Mouse (Mus musculus) ovary, adult 18-20 months (tissue): ENCODE data around the gene Mst1r.

Source experiments
- DNase-seq: peaks from one replicate; pipeline ENCODE4 v3.0.0; 2022; ENCODE audit warnings: low spot score, mixed read lengths

Gene Mst1r

GRCm38 (mm10) chr9:107906252-107906966 lies at the start of gene Mst1r:
Gene Mst1r (plus strand): TSS chr9:107906873.
- DNase-seq, result peak; percentile 69

- no peak for DNase-seq
Observed at GRCm38 (mm10) chr9:107858343-107858742, 48.3 kb upstream of the Mst1r start.

DNA sequence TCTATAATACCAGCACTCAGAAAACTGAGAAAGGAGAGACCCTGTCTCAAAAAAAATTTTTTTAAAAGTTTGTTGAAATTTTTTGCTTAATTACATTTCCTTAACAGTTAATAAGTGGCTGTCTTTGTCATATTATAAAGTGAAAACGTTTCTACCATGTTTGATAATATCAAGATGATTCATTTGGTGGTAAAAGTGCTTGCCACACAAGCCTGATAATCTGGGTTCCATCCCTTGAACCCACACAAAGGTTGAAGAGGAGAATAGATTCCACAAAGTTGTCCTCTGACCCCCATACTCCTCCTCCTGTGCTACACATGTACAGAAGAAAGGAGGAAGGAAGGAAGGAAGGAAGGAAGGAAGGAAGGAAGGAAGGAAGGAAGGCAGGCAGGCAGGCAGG lies 42.2 kb upstream of the Mst1r start:
- no peak for DNase-seq

DNA sequence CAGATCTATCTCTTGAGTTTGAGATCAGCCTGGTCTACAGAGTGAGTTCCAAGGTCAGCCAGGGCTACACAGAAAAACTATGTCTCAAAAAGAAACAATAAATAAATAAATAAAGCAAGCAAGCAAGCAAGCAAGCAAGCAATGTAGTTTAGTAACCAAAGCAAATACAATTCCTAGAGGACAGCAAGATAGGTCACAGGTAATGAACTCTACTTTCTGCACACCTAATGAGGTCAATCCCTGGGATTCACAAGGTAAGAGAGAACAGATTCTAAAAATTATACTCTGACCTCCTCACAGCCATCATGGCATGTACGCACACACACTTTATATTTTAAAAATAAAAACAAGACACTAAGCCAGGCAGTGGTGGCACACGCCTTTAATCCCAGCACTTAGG lies 40.6 kb upstream of the Mst1r start:
- DNase-seq, result no peak

GRCm38 (mm10) chr9:107872350-107873098 lies 34.1 kb upstream of the Mst1r start:
- DNase-seq, result peak; percentile 92

GRCm38 (mm10) chr9:107873137-107873536 lies 33.5 kb upstream of the Mst1r start, which contains the start of gene Rbm6:
Gene Rbm6 (minus strand): TSS chr9:107873237.
- no peak for DNase-seq

- no peak for DNase-seq
Observed at GRCm38 (mm10) chr9:107880411-107880810, 26.3 kb upstream of the Mst1r start.

GRCm38 (mm10) chr9:107887804-107888266 lies 18.8 kb upstream of the Mst1r start, which contains the start of gene Mon1a:
Gene Mon1a (plus strand): TSS chr9:107888151.
- peak; percentile 91 for DNase-seq

DNA sequence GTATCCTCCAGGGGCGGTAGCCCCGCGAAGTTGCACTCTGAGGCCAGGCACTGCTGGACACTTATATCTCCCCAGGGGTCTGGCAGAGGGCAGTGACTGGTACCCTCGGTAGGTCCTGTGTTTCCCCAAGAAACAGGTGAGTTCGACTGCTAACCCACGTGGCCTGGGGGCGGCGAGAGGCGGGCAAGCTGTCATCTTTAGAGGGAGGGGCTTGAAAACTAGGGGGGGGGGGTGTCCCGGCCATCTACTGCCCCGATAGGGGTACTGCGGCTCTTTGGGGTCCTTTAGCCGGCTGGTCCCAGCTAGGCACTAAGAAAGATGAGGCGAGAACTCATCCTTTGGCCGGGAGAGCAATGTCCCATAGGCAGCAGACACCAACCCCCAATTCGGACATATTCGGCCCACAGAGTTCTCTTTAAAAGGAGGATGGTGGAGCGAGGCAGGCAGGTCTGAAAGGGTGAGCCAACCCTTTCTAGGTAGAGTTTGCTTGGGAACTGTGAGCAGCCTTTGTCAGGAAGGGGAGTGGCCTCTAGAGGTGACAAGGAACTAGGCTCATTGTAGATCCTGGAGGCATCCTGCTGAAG lies 18.3 kb upstream of the Mst1r start:
- no peak for DNase-seq

- no peak for DNase-seq
Observed at GRCm38 (mm10) chr9:107890260-107890659, 16.4 kb upstream of the Mst1r start.

GRCm38 (mm10) chr9:107891023-107891422 lies 15.7 kb upstream of the Mst1r start:
- no peak for DNase-seq

DNA sequence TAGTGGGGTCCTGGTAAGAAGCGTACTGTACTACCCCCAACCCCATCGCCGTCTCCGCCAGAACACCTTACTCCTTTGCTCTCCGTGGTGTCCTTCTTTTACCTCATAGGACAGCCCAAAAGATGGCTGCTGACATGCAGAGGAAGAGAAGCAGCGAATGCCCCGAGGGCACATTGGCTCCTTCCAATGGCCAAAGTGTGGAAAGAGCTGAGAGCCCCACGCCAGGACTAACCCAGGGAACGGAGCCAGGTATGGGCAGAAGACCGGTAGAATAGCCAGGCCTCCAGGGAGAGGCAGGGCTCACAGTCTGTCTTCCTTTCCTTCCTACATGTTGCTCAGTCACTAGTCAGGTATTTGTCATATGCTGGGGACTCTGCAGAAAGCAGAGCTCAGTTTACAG lies 8.1 kb upstream of the Mst1r start:
- DNase-seq, result no peak

DNA sequence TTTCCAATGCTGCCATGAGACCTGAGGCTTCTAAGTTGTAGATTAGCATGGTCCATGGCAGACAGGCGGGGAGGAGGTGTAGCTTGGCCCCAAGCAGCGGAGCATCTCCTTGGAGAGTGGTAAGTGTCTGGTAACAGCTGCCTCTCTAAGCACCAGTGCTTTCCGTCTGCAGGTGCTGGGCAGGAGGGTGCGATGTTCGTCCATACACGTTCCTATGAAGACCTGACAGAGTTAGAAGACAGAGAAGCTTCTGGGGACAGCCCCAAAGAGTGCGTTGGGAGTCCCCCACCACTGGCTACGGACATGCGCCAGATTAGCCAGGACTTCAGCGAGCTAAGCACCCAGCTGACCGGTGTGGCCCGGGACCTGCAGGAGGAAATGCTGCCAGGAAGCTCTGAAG lies 6.8 kb upstream of the Mst1r start:
- no peak for DNase-seq

DNA sequence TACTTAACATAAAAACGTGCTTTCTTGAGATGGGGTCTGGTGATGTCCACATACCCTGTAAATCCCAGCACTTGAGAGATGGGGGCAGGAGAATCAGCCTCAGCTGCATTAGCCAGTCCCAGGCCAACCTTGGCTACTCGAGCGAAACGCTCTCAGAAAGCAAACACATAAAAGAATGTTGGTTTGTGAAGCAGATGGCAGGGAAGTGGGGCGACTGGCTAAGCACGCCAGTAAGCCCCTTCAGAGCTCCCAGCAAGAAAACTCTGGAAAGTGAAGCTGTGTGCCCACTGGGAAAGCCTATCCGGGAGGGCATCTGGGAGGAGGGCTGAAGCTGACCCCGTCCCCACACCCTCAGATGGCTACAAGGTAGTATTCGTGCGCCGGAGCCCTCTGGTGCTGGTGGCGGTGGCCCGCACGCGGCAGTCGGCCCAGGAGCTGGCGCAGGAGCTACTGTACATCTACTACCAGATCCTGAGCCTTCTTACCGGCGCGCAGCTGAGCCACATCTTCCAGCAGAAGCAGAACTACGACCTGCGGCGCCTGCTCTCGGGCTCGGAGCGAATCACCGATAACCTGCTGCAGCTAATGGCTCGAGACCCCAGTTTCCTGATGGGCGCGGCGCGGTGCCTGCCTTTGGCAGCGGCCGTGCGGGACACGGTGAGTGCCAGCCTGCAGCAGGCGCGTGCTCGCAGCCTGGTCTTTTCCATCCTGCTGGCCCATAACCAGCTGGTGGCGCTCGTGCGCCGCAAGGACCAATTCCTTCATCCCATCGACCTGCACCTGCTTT lies 5.6 kb upstream of the Mst1r start:
- no peak for DNase-seq

- no peak for DNase-seq
Observed at GRCm38 (mm10) chr9:107901627-107901914, 5.1 kb upstream of the Mst1r start.

DNA sequence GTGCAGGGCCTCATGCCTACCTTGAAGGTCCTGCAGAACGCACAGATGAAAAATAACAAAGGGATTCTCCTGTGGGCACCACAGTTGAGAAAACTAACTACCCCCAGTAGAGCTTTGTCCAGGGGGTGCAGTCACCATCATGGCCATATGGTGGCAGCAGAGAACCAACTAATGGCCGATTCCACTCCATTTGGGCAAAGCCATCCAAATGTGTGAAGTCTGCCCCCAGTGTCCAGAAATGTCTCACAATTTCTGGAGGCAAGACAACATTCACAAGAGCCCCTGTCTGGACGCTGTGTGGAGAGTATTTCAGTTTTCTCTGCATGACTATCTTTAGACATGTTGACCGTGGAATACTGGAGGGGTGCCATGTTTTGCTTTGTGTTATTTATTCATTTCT lies 1.9 kb upstream of the Mst1r start:
- peak; percentile 65 for DNase-seq

DNA sequence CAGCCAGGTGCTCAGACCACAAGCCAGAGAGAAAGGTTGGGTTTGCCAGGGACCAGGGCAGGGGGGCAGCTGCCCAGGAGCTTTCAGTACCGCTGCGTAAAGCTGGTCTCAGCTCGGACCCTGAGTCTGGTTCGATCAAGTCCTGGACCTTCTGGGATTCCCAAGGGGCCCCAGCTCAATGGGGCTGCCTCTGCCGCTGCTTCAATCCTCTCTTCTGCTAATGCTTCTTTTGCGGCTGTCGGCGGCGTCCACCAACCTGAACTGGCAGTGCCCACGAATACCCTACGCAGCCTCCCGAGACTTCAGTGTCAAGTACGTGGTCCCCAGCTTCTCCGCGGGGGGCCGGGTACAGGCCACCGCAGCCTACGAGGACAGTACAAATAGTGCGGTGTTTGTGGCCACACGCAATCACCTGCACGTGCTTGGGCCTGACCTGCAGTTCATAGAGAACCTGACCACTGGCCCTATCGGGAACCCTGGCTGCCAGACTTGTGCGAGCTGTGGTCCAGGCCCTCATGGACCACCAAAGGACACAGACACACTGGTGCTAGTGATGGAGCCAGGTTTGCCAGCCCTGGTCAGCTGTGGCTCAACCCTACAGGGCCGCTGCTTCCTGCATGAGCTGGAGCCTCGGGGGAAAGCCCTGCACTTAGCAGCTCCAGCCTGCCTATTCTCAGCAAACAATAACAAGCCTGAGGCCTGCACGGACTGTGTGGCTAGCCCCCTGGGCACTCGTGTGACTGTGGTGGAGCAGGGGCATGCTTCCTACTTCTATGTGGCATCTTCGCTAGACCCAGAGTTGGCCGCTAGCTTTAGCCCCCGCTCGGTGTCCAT lies 511 bp downstream of the Mst1r start:
- no peak for DNase-seq

- DNase-seq, result no peak
Observed at GRCm38 (mm10) chr9:107907801-107908120, 1.1 kb downstream of the Mst1r start.

DNA sequence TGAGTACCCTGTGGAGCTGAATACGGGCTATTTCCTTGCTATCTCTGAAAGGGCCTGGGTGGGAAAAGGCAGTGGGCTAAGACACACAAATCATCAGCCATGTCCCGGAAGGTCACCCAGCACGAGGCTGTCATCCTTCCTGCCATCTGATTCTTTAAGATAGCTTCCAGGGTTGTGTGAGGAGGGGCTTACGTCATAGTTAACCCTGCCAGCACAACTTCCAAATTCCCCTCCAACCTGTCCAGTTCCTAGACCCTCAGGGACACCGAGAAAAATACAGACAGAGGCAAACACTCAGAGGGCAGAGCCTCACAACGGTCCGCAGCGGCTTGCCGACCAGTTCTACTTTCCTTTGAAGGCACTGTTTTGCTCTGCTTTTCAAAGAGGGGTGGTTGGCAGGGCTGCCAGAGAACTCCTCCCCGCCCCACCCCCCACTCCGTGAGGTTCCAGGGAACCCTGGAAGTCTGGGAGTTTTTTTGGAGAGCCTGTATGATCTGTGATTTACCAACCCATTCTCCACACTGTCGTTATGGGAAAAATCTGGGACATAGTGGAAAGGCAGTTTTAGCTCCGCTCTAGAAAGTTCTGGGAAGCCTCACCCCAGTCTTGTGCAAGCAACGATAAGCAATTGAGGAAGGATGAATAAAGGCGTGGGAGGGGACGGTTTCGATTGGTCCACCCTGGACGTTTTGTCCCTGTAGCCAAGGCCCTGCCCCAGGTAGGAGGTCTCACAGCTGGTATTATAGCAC lies 1.9 kb downstream of the Mst1r start:
- no peak for DNase-seq

DNA sequence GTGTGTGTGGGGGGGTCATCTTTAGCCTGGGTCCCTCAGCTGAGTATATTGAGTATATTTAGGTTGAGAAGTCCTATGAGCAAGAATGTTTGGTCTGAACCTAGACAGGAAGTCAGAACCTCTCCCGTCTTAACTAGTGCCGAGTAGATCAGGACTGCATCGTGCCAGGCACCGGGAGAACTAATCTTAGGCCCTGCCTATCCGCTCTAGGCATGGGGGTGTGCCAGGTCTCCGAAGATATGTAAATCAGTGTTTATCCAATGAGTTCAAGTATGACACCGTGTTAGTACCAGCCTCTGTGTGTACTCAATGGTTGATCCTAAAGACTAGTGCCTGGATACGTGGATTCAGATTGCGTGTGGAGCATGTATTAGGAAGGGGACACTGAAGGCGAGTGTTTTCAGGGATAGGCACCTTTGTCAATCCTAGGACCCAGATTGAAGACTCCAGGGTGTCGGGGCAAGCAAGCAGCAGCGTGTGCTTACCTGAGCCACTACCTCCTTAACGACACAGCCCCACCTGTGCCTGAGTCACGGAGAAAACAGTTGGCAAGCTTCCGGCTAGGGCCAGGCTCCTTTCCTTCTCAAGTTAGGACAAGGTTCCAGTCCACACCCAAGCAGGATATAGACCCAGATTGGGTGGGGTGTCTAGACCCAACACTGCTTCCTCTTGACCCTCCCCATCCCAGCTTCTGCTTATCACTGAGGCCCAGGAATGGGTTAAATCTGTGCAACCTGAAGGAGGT lies 3.5 kb downstream of the Mst1r start:
- no peak for DNase-seq
